Mouse (Mus musculus) left cerebral cortex, adult 2 months (tissue): Measurements from ENCODE around the gene Higd1b. TPM values are rescaled to one million over a fixed set of nuclear protein-coding genes. Genes with fewer than 3 reads are reported as not detected.

Experiments used
- DNase-seq, 2 experiments: peaks; one replicate each; pipeline ENCODE4 v3.0.0; 2021 to 2022; ENCODE audit warnings: low spot score in 2 of 2, mixed read lengths in 1 of 2; ENCODE audit errors: extremely low spot score in 1 of 2
- H3K27ac ChIP-seq: fragments of 200-600 bp; 2 replicates; pipeline ENCODE4 v1.8.1; 2022
- H3K4me3 ChIP-seq: fragments of 200-600 bp; 2 replicates; pipeline ENCODE4 v1.8.1; 2022
- CTCF ChIP-seq: fragments of 200-600 bp; IDR thresholded peaks from 2 replicates; pipeline ENCODE4 v1.8.1; 2022; ENCODE audit warnings: antibody characterized with exemption, mild to moderate bottlenecking, moderate library complexity
- intact Hi-C: fragments of 180-260 bp; cut with DNase I; formaldehyde crosslinking; loops from one replicate; pipeline ENCODE4 v1.15.1; 2025
- total RNA-seq, 2 experiments: library from RNA; stranded (reverse); gene quantifications; 2 replicates each; pipeline ENCODE4 v1.2.3; 2021

Gene Higd1b
- total RNA-seq, 2 experiments from 2014 or later: 6.1 to 8.1 TPM

DNA sequence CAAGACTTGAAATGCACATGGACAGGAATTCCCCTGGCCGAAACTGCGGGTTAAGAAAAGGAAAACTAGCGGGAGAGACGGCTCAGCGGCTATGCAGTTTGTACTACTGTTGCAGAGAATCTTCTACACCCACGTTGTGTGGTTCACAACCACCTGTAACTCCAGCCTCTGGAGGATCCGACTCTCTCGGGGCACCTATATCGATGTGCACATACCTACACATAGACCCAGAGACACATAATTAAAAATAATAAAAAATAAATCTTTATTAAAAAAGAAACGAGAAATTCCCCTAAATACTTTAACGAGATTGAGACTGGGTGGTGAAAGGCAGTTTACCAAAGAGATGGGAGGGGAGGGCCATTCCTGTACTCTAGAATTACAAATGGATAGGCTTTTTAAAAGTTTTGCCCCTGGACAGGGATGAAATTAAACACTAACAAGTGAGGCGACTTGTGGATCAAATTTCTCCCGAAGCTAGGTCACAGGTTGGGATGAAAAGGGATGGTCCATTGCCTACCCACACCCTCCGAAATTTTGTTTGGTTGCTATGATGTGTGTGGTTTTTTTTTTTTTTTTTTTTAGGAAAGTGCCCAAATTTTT, 15.8 kb upstream of the Higd1b start:
- peak in 1 of 2 experiments; percentile 25 for DNase-seq
- Histone ChIP-seq H3K27ac (no peak overlapping the region; the same call in 1 of the 2 replicates), H3K4me3 (peak overlapping the region; percentile 61; the same call in 1 of the 2 replicates)
- intact Hi-C loops: loop anchor here (5.0 kb wide), 1 partner anchor 43 kb away; no protein-coding TSS in a partner anchor
- no peak for TF ChIP-seq CTCF

DNA sequence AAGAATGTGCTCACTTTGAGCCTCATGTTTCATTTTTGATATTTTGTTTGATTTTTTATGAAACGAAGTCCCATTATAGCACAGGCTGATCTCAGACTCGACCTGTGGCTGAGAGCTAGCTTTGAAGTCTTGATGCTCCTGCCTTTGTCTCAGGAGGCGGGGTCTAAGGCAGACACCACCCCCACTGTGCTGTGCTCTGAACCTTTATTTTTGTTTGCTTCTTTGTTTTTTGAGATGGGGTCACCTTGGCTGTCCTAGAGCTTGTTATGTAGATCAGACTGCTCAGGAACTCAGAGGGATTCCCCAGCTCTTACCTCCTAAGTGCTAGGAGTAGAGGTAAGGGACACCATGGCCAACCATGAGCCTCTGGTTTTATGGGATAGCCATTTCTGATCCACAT, 15.2 kb upstream of the Higd1b start:
- H3K27ac ChIP-seq: no peak overlapping the region
- intact Hi-C loops: no loop called here
- no peak for TF ChIP-seq CTCF
- no peak overlapping the region for H3K4me3 ChIP-seq
- no peak for DNase-seq

DNA sequence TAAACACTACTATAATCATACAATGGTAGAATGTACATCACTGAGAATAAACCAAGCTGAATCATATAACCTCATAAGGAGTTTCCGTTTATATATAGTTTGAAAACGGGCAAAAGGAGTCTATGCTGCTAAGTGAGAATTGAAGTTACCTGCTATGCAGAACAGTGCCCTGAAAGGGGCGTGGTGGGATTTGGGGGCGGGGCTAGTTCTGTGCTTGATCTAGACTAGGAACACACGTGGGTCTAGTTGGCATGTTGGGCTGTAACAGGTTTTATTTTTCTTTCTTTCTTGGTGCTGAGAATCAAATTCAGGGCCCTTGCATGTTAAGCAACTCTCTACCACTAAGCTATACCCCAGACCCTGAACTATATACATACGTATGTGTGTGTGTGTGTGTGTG, 14.4 kb upstream of the Higd1b start:
- no peak for DNase-seq
- intact Hi-C loops: no loop called here
- no peak overlapping the region for H3K27ac ChIP-seq
- no peak overlapping the region for H3K4me3 ChIP-seq
- TF ChIP-seq CTCF: no peak

DNA sequence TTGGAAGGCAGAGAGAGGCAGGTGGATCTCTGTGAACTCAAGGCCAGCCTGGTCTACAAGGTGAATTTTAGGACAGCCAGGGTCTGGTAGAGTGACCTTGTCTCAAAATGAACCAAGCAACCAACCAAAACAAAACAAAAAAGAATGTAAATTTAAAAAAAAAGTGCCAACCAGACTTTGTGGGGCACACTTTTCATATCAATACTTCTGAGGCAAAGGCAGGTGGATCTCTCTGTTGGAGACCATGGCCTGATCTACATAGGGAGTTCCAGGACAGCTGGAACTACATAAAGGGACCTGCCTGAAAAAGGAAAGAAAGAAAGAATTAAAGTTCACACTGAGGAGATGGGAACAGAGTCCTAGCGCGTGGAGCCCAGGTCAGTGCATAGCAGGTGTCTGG, 9.2 kb upstream of the Higd1b start:
- intact Hi-C loops: no loop called here
- TF ChIP-seq CTCF: no peak
- H3K27ac ChIP-seq: no peak overlapping the region
- no peak for DNase-seq
- no peak overlapping the region for H3K4me3 ChIP-seq

DNA sequence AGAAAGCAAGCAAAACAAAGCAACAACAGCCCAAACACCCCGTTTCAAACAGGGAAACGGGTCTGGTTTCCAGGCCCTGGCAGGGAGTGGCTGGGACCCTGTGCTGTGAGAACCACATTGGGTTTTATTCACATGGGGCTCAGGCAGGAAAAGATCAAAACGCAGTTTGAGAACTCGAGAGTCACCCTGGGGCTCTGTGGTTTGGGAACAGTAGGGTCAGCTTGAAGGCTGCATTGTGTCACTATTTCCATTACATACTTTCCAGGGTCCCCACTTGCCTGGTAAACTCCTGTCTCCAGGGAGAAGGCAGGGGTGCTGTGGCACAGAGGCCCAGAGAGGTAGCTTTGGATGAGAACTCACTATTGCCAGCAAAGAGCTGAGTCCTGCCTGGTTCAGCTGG, 8.6 kb upstream of the Higd1b start:
- intact Hi-C loops: no loop called here
- Histone ChIP-seq H3K27ac (no peak overlapping the region), H3K4me3 (no peak overlapping the region)
- no peak for DNase-seq
- TF ChIP-seq CTCF: no peak

DNA sequence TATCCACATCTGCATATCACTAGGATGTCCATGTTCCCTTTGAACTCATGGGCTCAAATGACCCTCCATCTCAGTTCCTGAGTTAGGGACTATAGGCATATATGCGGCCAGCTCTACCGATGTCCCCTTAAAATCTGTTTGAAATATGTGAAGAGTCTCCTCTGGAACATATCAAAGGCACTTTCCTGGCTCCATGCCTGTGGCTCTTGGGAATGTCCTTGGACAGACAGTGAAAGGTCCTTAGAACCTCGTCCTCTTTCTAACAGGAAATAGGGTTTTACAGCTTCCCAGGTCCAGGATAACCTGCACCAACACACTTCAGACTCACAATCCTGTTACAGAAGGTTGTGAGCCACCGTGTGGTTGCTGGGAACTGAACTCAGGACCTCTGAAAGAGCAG, 5.4 kb upstream of the Higd1b start:
- DNase-seq: no peak
- Histone ChIP-seq H3K27ac (no peak overlapping the region), H3K4me3 (no peak overlapping the region)
- no peak for TF ChIP-seq CTCF
- intact Hi-C loops: no loop called here

DNA sequence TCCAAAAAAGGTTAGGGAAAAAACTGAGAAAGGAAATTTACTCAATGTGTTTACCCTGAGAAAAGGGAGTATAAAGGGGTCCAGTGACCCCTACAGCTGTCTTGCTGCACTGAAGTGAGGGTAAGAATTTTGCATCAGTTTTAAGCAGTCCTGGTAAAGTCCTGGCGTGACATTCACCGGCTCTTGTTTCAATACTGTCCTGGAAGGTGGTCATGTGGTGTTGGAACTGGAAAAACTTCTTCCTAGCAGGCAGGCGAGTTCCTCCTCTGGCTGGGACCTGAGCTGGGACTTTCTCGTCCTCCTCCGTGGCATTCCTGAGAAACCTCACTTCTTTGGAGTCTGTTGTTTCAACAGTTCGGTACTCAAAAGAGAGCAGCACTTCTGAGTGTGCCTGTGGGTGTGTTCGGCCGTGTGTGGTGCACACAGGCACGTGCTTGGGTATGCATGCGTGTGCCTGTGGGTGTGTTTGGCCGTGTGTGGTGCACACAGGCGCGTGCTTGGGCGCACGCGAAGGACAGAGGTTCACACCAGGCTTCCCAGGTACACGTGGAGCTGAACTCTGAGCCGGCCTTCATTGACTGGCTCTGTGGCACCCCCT, 2.9 kb upstream of the Higd1b start:
- no peak for DNase-seq
- Histone ChIP-seq H3K27ac (no peak overlapping the region), H3K4me3 (no peak overlapping the region)
- no peak; the same call in 1 of the 2 replicates for TF ChIP-seq CTCF
- intact Hi-C loops: no loop called here

DNA sequence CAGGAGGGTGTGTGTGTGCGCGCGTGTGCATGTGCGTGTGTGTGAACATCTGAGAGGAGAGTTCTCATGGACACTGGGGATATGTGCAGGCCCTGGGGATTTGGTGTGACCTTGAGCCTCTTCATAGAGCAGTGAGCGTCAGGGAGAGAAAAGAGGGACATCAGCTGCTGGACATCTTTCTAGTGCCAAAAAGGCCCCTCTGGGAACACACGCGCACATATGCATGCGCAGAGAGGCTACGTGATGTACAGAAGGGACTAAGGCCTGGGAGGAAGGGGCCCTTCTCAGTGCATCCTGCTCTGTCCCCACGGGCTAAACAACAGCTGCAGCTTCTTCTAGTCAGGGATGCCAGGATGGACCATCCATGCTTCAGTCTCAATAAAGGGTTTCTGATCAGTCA, 1.4 kb upstream of the Higd1b start:
- intact Hi-C loops: no loop called here
- DNase-seq: no peak

DNA sequence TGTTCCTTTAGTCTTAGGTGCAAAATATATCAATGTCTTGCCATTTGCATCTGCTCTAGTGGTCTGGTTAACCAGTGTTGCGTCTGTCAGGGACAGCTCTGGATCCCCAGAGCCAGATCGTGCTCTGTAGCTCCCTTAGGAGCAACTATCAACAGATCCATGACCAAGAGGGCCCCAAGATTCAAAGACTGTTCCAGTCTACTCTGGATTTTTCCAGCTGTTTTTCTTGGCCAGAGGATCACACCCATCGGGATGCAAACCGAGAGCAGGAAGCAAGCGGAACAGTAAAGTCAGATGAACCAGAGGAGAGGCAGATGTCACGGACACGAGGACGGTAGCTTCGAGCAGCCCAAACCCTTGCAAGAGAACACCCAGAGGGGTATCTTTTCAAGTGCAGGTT, 497 bp downstream of the Higd1b start:
- TF ChIP-seq CTCF: no peak
- no peak for DNase-seq
- Histone ChIP-seq H3K27ac (no peak overlapping the region), H3K4me3 (no peak overlapping the region)
- intact Hi-C loops: no loop called here

More for the DNA sequence above, 1.4 kb upstream of the Higd1b start:
- H3K27ac ChIP-seq: no peak overlapping the region
- TF ChIP-seq CTCF: no peak
- H3K4me3 ChIP-seq: no peak overlapping the region

DNA sequence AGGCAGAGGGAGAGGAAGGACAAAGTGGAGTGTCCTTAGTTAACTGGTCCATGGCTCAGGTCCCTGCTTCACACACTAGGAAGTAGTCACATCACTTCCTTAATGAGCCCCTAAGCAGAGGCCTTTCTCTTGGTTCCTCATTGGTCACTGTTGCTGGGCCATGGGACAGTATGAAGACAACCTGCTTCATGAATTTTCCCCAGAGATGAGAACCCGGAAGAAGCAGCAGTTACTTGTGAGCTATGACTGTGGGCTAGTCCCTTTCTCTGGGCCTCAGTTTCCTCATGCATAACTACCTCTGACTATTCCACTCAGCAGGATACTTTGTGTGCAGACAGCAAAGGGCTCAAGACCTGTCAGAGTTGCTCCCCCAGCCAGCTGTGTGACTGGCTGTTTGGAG, 1.7 kb downstream of the Higd1b start:
- no peak for DNase-seq
- Histone ChIP-seq H3K27ac (no peak overlapping the region), H3K4me3 (no peak overlapping the region)
- no peak for TF ChIP-seq CTCF
- intact Hi-C loops: no loop called here

DNA sequence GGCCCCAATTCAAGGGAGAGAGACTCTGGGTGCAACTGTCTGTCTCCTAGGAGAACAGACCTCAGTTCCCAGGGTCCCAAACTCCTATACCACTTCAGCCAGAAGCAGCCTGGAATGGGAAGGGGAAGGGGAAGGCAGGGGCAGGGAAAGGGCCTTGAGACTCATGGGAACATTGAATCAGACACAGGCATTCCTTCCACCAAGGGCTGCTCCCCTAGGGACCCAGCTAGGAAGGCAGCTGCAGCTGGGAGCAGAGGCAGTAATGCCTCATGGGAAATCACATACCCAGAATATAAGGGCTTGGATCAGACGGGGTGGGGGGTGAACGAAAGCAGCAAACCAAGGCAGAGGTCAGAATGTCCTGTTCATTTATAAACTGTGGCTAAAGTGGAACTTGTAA, 2.5 kb downstream of the Higd1b start:
- TF ChIP-seq CTCF: no peak
- Histone ChIP-seq H3K27ac (no peak overlapping the region), H3K4me3 (no peak overlapping the region)
- no peak for DNase-seq
- intact Hi-C loops: no loop called here

DNA sequence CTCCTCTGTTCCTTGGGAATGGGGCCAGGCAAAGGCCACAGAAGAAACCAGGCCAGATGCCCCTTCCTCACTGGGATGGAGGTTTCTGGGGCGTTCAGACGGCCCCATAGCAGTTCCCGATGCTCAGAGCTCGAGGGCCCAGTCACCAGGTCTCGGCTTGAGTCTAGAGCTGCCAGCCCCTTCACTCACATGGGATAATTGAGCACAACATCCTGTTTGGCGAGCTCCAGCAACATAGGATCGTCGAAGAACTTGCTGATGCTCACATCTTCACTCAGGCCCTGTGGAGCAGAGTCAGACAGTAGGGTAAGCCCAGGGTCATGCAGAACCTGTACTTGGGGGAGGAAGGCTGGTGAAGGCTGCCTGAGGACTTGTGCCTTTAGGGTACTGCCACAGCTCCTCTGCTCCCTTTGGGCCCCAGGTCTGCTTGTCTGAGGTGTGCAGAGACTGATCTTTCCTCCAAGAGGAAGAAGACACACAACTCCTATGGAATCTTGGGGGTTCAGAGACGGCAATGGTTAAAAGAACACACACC, 3.0 kb downstream of the Higd1b start:
- H3K27ac ChIP-seq: no peak overlapping the region
- intact Hi-C loops: no loop called here
- DNase-seq: no peak

DNA sequence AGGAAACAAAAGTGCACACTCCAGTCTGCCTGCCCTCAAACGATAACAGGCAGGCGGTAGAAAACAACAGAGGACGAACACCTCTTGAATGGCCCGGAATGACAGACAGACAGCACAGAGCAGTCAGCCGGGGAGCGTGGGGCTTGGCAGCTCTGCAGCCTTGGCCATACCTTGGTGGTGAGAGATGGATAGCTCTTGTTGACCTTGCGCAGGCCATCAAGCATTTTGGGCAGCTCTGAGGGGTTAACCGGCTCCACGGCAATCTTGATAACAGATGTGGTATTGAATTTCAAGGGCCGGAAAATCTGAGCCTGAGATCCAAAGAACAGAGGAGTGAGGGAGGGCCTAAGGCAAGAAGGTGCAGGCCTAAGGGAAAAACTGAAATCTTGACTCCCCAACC, 10.3 kb downstream of the Higd1b start:
- intact Hi-C loops: no loop called here
- Histone ChIP-seq H3K27ac (no peak overlapping the region), H3K4me3 (no peak overlapping the region)
- no peak for TF ChIP-seq CTCF
- no peak for DNase-seq

More for the DNA sequence above, 3.0 kb downstream of the Higd1b start:
- no peak overlapping the region for H3K4me3 ChIP-seq
- no peak for TF ChIP-seq CTCF
